Mouse (Mus musculus) layer of hippocampus, adult 11-12 months (tissue): ENCODE measurements around the gene H2-M10.4.
A peak's percentile ranks its signal among the peaks of the same experiment; 100 is the strongest.
"Not testable (repeated sequence)": the region's sequence is repeated elsewhere in the genome, so short reads cannot be mapped to it uniquely, and the experiment has no call there.

Source experiments
- DNase-seq: peaks from one replicate; pipeline ENCODE4 v3.0.0; 2022; ENCODE audit warnings: low spot score

Gene H2-M10.4

GRCm38 (mm10) chr17:36462234-36462633 is at the start of gene H2-M10.4:
Gene H2-M10.4 (minus strand): TSS chr17:36462334.
- no peak for DNase-seq

GRCm38 (mm10) chr17:36503910-36504309 is 41.8 kb upstream of the H2-M10.4 start:
- DNase-seq: no peak

- no peak for DNase-seq
Measured at GRCm38 (mm10) chr17:36500435-36500834, 38.3 kb upstream of the H2-M10.4 start.

GRCm38 (mm10) chr17:36488181-36488580 is 26.0 kb upstream of the H2-M10.4 start:
- DNase-seq: not testable (repeated sequence)

- DNase-seq: no peak
Measured at GRCm38 (mm10) chr17:36486687-36487230, 24.6 kb upstream of the H2-M10.4 start.

- no peak for DNase-seq
Measured at GRCm38 (mm10) chr17:36483865-36484264, 21.7 kb upstream of the H2-M10.4 start.

- no peak for DNase-seq
Measured at GRCm38 (mm10) chr17:36456260-36456659, 5.9 kb downstream of the H2-M10.4 start.

- no peak for DNase-seq
Measured at GRCm38 (mm10) chr17:36431411-36431810, 30.7 kb downstream of the H2-M10.4 start.

GRCm38 (mm10) chr17:36418091-36418754 is 43.9 kb downstream of the H2-M10.4 start:
- DNase-seq: peak; percentile 23

GRCm38 (mm10) chr17:36417416-36417815 is 44.7 kb downstream of the H2-M10.4 start:
- no peak for DNase-seq

GRCm38 (mm10) chr17:36415407-36415806 is 46.7 kb downstream of the H2-M10.4 start:
- DNase-seq: no peak

GRCm38 (mm10) chr17:36414361-36414760 is 47.8 kb downstream of the H2-M10.4 start:
- no peak for DNase-seq
